Mouse (Mus musculus) cerebellum, adult 2 months (tissue): ENCODE results near the gene Dpp6.

ENCODE experiments used
- CTCF ChIP-seq: fragments of 200-500 bp; IDR thresholded peaks from 2 replicates; pipeline ENCODE4 v1.5.1; 2011; ENCODE audit warnings: low read depth, mild to moderate bottlenecking, control low read depth, low read length, moderate library complexity, borderline replicate concordance; ENCODE audit not compliant: insufficient read depth
- POLR2A ChIP-seq: fragments of 200-500 bp; IDR thresholded peaks from 2 replicates; pipeline ENCODE4 v1.6.1; 2011; ENCODE audit warnings: low read length, control low read depth, borderline replicate concordance; ENCODE audit not compliant: insufficient read depth

GRCm38 (mm10) chr5:27049341-27050091 lies 232.5 kb downstream of the Dpp6 start:
- TF ChIP-seq CTCF (no peak), POLR2A (no peak)
